Mouse (Mus musculus): Measurements from ENCODE around the gene Arid5b.

GRCm38 (mm10) chr10:68155431-68156119 lies 123.0 kb downstream of the Arid5b start:
- TF ChIP-seq EP300 (IDR thresholded peaks at IDR 0.05; ENCODE audit: low read depth) (no peak), CTCF (IDR thresholded peaks at IDR 0.05; ENCODE audit: low read depth) (no peak)

Data from heart, postnatal 0 days (tissue).